Mouse (Mus musculus): ENCODE data around the gene Fasn.

GRCm38 (mm10) chr11:120852083-120852935 lies 28.0 kb upstream of the Fasn start:
- TF ChIP-seq CTCF (IDR thresholded peaks at IDR 0.05; ENCODE audit: control insufficient read depth, insufficient read depth, low read length) (no peak), POLR2A (IDR thresholded peaks at IDR 0.05; ENCODE audit: borderline replicate concordance, control insufficient read depth, low read depth, low read length) (no peak)

All from bone marrow, adult 2 months (tissue).